Mouse (Mus musculus): ENCODE measurements around the gene Rpl7l1.
A peak's percentile ranks its signal among the peaks of the same experiment; 100 is the strongest.

Gene Rpl7l1

DNA sequence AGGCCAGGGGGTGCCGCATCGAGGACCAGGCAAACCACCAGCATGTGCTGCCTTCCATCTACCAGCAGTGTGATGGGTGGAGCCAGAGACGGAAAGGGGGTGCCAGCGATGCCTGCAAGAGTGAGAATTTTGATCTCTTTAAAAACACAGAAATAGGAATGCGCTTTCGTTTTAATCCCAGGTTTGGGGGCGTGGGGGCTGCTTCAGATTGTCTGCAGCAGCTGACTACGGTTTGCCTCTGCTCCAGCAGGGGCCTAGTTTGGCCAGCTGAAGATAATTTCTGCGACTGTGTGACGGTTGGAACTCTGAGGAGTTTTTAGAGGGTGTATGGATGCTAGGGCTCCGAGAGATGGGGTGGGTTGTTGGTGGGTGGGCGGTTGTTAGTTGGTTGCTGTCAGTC, 23.7 kb downstream of the Rpl7l1 start:
- H3K27me3 ChIP-seq (ENCODE audit: insufficient read depth, low read length), result 0 out of 2 replicates have a peak, but pooled peaks cover 6% of the 10 kb centered on the region
- H3K4me3 ChIP-seq (replicated peaks; ENCODE audit: low read length), result no peak overlapping the region
- peaks cover 22% of the 10 kb centered on the region for H3K4me1 ChIP-seq (replicated peaks; ENCODE audit: low read depth, low read length)
- H3K36me3 ChIP-seq (ENCODE audit: insufficient read depth, low read length), result no peaks in the 10 kb centered on the region
- no peaks in the 10 kb centered on the region for H3K9me3 ChIP-seq (ENCODE audit: low read length)
- TF ChIP-seq CTCF (conservative IDR thresholded peaks at IDR 0.05; ENCODE audit: low read length) (no peak), POU5F1 (IDR thresholded peaks at IDR 0.05; ENCODE audit: borderline replicate concordance, low read length) (no peak), NANOG (IDR thresholded peaks at IDR 0.05; ENCODE audit: borderline replicate concordance, low read length) (no peak)

DNA sequence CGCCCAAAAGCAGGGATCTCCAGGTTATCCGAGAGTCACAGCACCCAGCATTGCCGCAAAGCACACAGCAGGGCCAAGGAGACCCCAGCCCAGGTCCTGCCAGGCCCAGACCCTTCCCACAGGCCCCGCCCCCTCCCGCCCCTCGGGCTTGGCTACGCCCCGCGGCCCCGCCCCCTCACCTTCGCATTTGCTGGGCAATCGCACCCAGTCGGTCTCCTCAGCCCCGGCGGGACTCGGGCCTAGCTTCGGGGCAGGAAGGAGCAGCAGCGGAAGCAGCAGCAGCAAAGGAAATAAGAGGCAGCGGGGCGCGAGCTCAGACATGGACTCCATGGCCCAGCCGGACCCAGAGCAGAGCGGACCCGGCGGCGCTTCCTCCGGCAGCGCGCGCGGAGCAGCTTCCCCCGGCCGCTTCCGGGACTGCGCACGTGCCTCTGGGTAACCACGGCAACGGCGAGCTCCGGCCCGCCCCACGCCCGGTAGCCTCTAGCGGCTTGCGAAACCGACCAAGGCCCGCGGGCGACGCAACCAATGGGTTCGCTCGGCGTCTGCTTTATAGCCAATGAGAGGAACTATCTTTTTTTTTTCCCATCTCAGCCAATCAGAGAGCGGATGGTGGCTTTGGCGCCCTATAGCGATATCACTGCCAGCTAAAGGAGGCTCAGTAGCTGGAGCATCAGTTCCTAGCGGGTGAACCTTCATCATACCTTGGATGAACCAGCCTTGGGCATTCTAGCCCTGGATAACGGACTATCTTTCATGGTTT, 30.5 kb downstream of the Rpl7l1 start, which contains the start of gene Cnpy3:
Cnpy3 (minus strand) TSS at position 421 of the 763 bp plus-strand sequence.
- H3K27me3 ChIP-seq (ENCODE audit: insufficient read depth, low read length), result 0 out of 2 replicates have a peak, but pooled peaks cover 6% of the 10 kb centered on the region
- TF ChIP-seq POU5F1 (IDR thresholded peaks at IDR 0.05; ENCODE audit: borderline replicate concordance, low read length) (no peak), NANOG (IDR thresholded peaks at IDR 0.05; ENCODE audit: borderline replicate concordance, low read length) (no peak), CTCF (conservative IDR thresholded peaks at IDR 0.05; ENCODE audit: low read length) (no peak)
- H3K36me3 ChIP-seq (ENCODE audit: insufficient read depth, low read length), result peaks cover 29% of the 10 kb centered on the region
- no peaks in the 10 kb centered on the region for H3K9me3 ChIP-seq (ENCODE audit: low read length)
- peak within 1 kb of the TSS; percentile 91 for H3K4me3 ChIP-seq (replicated peaks; ENCODE audit: low read length)
- H3K4me1 ChIP-seq (replicated peaks; ENCODE audit: low read depth, low read length), result peaks cover 55% of the 10 kb centered on the region

DNA sequence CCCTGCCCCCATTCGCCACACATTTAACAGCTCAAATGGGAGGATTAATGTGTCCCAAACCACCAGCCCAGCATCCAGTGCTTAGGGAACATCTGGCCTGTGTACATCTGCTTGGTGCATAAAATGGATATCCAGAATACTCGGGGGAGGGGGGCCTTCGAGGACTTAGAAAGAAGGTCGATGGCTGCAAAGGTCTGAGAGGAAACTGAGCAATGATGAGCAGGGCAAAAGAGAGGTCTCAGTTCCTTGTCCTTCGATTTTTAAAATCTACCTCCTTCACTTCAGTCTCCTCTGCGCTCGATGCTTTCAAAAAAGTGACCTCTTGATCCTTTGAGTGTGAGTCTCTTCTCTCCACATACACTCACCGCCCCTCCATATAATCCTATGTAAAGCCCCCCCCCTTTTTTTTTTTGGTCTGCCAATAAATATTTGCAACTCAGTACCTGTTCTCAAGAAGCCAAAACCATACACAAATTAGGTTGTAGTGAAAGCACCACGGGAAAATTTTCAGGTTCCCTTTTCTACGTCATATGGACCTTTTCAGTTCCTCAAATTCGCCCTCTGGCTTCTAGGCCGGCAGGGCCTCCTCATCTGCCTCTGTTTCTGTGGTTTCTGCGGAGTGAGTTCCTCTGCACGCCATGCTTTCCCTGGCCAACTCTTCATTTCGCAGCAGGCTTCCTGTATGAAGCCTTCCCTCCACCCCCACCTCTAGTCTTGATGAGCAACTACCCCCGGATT, 31.2 kb downstream of the Rpl7l1 start:
- peaks cover 36% of the 10 kb centered on the region for H3K36me3 ChIP-seq (ENCODE audit: insufficient read depth, low read length)
- H3K9me3 ChIP-seq (ENCODE audit: low read length), result no peaks in the 10 kb centered on the region
- no peaks in the 10 kb centered on the region for H3K27me3 ChIP-seq (ENCODE audit: insufficient read depth, low read length)
- TF ChIP-seq CTCF (conservative IDR thresholded peaks at IDR 0.05; ENCODE audit: low read length) (no peak), NANOG (IDR thresholded peaks at IDR 0.05; ENCODE audit: borderline replicate concordance, low read length) (no peak), POU5F1 (IDR thresholded peaks at IDR 0.05; ENCODE audit: borderline replicate concordance, low read length) (no peak)
- H3K4me3 ChIP-seq (replicated peaks; ENCODE audit: low read length), result peak overlapping the region; percentile 91
- peaks cover 48% of the 10 kb centered on the region for H3K4me1 ChIP-seq (replicated peaks; ENCODE audit: low read depth, low read length)

DNA sequence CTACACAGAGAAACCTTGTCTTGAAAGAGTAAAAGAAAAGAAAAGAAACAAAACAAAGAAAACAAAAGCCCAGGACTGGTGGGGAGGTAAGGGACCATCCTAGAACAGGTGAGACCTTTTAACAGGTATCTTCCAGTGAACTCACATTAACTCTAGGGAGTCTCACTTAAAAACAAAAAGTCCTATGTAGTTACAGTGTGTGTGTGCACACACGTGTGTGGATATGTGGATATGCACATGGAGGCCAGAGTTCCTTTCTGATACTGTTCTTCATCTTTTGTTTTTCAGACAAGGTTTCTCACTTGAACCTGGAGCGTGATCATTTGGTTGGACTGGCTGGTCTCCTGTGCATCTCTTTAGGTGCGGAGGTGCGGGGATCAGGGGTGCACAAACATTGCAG, 31.9 kb downstream of the Rpl7l1 start:
- H3K9me3 ChIP-seq (ENCODE audit: low read length), result no peaks in the 10 kb centered on the region
- no peaks in the 10 kb centered on the region for H3K27me3 ChIP-seq (ENCODE audit: insufficient read depth, low read length)
- TF ChIP-seq NANOG (IDR thresholded peaks at IDR 0.05; ENCODE audit: borderline replicate concordance, low read length), result no peak
- no peak for TF ChIP-seq CTCF (conservative IDR thresholded peaks at IDR 0.05; ENCODE audit: low read length)
- no peak for TF ChIP-seq POU5F1 (IDR thresholded peaks at IDR 0.05; ENCODE audit: borderline replicate concordance, low read length)
- H3K4me1 ChIP-seq (replicated peaks; ENCODE audit: low read depth, low read length), result peaks cover 46% of the 10 kb centered on the region
- peaks cover 43% of the 10 kb centered on the region for H3K36me3 ChIP-seq (ENCODE audit: insufficient read depth, low read length)
- peak overlapping the region; percentile 91 for H3K4me3 ChIP-seq (replicated peaks; ENCODE audit: low read length)

DNA sequence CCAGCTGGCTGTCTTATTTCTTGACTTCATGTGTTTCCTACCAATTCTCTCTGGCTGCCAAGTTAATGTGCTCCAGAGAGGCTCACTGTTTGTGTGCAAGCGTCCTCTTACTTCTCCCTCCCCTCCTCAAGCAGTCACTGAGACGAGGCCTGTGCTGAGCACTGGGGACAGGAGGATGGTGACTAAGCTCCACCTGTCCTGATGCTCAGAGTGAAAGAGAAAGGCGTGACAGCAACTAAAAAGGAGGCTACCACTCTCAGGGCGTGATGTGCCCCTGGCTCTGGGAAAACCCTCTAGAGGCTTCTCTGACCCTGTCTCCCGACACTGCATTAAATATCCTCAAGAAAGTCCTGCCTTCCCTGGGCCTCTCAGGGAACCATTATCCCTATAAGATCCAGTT, 33.2 kb downstream of the Rpl7l1 start:
- Histone ChIP-seq H3K9me3 (ENCODE audit: low read length) (no peaks in the 10 kb centered on the region), H3K4me3 (replicated peaks; ENCODE audit: low read length) (no peak overlapping the region), H3K27me3 (ENCODE audit: insufficient read depth, low read length) (no peaks in the 10 kb centered on the region), H3K4me1 (replicated peaks; ENCODE audit: low read depth, low read length) (peaks cover 53% of the 10 kb centered on the region), H3K36me3 (ENCODE audit: insufficient read depth, low read length) (peaks cover 52% of the 10 kb centered on the region)
- TF ChIP-seq CTCF (conservative IDR thresholded peaks at IDR 0.05; ENCODE audit: low read length), result no peak
- no peak for TF ChIP-seq NANOG (IDR thresholded peaks at IDR 0.05; ENCODE audit: borderline replicate concordance, low read length)
- no peak for TF ChIP-seq POU5F1 (IDR thresholded peaks at IDR 0.05; ENCODE audit: borderline replicate concordance, low read length)

DNA sequence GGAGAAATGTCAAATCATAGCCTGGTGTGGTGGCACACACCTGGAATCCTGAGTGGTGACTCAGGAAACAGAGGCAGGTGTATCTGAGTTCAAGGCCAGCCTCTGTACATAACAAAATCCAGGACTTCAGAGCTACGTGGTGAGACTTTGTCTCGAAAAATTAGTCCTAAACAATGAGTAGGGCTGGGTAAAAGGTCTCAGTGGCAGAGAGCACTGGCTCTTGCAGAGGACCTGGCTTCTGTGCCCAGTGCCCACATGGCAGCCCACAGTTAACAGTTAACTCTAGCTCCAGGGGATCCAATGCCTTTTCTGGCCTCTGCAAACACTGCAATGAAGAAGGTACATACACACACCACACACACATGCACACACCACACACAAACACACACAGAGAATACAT, 34.7 kb downstream of the Rpl7l1 start:
- peaks cover 67% of the 10 kb centered on the region for H3K36me3 ChIP-seq (ENCODE audit: insufficient read depth, low read length)
- H3K9me3 ChIP-seq (ENCODE audit: low read length), result no peaks in the 10 kb centered on the region
- H3K4me1 ChIP-seq (replicated peaks; ENCODE audit: low read depth, low read length), result peaks cover 62% of the 10 kb centered on the region
- TF ChIP-seq POU5F1 (IDR thresholded peaks at IDR 0.05; ENCODE audit: borderline replicate concordance, low read length) (no peak), NANOG (IDR thresholded peaks at IDR 0.05; ENCODE audit: borderline replicate concordance, low read length) (no peak), CTCF (conservative IDR thresholded peaks at IDR 0.05; ENCODE audit: low read length) (no peak)
- H3K4me3 ChIP-seq (replicated peaks; ENCODE audit: low read length), result no peak overlapping the region
- no peaks in the 10 kb centered on the region for H3K27me3 ChIP-seq (ENCODE audit: insufficient read depth, low read length)

DNA sequence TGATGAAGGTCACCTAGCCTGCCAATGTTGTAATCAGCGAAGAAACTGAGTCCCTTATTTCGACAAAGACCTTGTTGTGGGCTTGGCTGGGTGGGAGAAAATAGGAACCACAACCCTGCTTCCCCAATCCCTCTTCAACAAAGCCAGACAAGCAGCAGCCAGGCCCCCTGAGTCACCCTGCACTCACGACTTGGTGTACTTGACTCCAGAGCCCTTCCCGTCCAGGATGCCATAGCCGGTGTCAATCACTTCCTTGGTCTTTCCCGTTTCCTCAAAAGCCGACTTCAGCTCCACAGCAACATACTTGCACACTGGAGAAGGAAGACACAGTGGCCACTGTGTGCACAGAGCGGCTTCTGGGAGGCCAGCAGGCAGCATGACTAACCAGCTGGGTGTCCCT, 35.2 kb downstream of the Rpl7l1 start:
- Histone ChIP-seq H3K9me3 (ENCODE audit: low read length) (no peaks in the 10 kb centered on the region), H3K36me3 (ENCODE audit: insufficient read depth, low read length) (peaks cover 72% of the 10 kb centered on the region), H3K27me3 (ENCODE audit: insufficient read depth, low read length) (no peaks in the 10 kb centered on the region), H3K4me1 (replicated peaks; ENCODE audit: low read depth, low read length) (peaks cover 62% of the 10 kb centered on the region), H3K4me3 (replicated peaks; ENCODE audit: low read length) (no peak overlapping the region)
- TF ChIP-seq CTCF (conservative IDR thresholded peaks at IDR 0.05; ENCODE audit: low read length), result no peak
- TF ChIP-seq POU5F1 (IDR thresholded peaks at IDR 0.05; ENCODE audit: borderline replicate concordance, low read length), result no peak
- no peak for TF ChIP-seq NANOG (IDR thresholded peaks at IDR 0.05; ENCODE audit: borderline replicate concordance, low read length)

DNA sequence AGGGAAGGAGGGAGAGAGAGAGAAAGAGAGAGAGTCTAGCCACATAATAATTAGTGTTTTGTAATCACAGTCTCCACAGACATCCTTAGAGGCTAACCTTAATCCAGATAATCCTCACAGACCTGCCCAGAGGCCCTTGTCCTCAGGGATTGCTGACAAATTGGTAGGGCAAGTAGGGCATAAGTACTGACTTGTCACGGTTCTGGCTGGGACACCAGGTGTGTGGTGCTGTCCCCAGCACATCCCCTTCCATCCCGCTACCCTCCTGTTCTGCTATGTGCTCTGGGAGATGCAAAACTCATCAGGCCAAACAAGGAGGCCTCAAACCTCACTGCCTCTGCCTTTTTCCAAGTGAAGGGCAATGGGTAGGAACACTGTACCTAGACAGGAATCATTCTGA, 37.0 kb downstream of the Rpl7l1 start:
- no peaks in the 10 kb centered on the region for H3K27me3 ChIP-seq (ENCODE audit: insufficient read depth, low read length)
- H3K36me3 ChIP-seq (ENCODE audit: insufficient read depth, low read length), result peaks cover 83% of the 10 kb centered on the region
- no peak for TF ChIP-seq POU5F1 (IDR thresholded peaks at IDR 0.05; ENCODE audit: borderline replicate concordance, low read length)
- TF ChIP-seq NANOG (IDR thresholded peaks at IDR 0.05; ENCODE audit: borderline replicate concordance, low read length), result no peak
- TF ChIP-seq CTCF (conservative IDR thresholded peaks at IDR 0.05; ENCODE audit: low read length), result no peak
- H3K9me3 ChIP-seq (ENCODE audit: low read length), result no peaks in the 10 kb centered on the region
- no peak overlapping the region for H3K4me3 ChIP-seq (replicated peaks; ENCODE audit: low read length)
- H3K4me1 ChIP-seq (replicated peaks; ENCODE audit: low read depth, low read length), result peaks cover 51% of the 10 kb centered on the region

All from E14TG2a.4 (cell line).